Mouse (Mus musculus) G1E (cell line): ENCODE measurements around the gene Map6.

ENCODE experiments used
- CTCF ChIP-seq: IDR thresholded peaks from 2 replicates; pipeline ENCODE4 v1.5.1; 2012; ENCODE audit warnings: low read depth, low read length, inconsistent platforms, mixed read lengths
- GATA1 ChIP-seq: IDR thresholded peaks from 2 replicates; pipeline ENCODE4 v1.6.1; 2012; ENCODE audit warnings: borderline replicate concordance, low read length, inconsistent platforms, mixed read lengths
- GATA2 ChIP-seq: IDR thresholded peaks from 2 replicates; pipeline ENCODE4 v1.6.1; 2012; ENCODE audit warnings: low read depth, low read length, inconsistent platforms, borderline replicate concordance
- POLR2AphosphoS5 ChIP-seq: IDR thresholded peaks from 2 replicates; pipeline ENCODE4 v1.6.1; 2012; ENCODE audit warnings: low read depth, low read length, inconsistent platforms; ENCODE audit not compliant: insufficient replicate concordance
- TAL1 ChIP-seq: conservative IDR thresholded peaks from 2 replicates; pipeline ENCODE4 v1.6.1; 2012; ENCODE audit warnings: low read depth, low read length, inconsistent platforms, mixed read lengths

DNA sequence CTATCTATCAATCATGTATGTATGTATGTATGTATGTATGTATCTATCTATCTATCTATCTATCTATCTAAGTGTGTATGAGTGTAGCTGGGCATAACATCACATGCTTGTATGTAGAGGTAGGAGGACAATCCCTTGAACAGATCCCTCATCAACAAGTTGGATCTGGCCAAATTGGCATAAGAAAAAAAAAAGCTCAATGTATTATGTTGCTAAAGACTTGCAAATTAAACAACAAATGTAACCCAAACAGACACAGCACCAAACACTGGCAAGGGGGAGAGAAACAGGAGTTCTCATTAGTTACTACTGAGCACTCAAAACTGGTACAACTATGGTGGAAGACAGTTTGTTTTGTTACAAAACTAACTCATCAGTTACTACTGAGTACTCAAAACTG is 2.6 kb upstream of the Map6 start:
- TF ChIP-seq CTCF, result no peak
- TF ChIP-seq GATA1, result no peak
- no peak for TF ChIP-seq TAL1
- TF ChIP-seq GATA2, result no peak
- no peak for TF ChIP-seq POLR2AphosphoS5
